Mouse (Mus musculus): ENCODE results near the gene Mrpl52. TPM values are rescaled to one million over a fixed set of nuclear protein-coding genes. Genes with fewer than 3 reads are reported as not detected.

Mrpl52 gene
- total and polyA plus RNA-seq, 3 experiments, result 115 to 168 (median 129) TPM

- Histone ChIP-seq H3K4me1 (ENCODE audit: control insufficient read depth, insufficient read depth, low read length) (peaks cover 3% of the 10 kb centered on the region; the same call in 1 of the 2 replicates), H3K4me3 (no peak overlapping the region), H3K9ac (ENCODE audit: low read depth, low read length) (0 out of 2 replicates have a peak overlapping the region, but pooled peaks have one; percentile 32), H3K36me3 (ENCODE audit: control insufficient read depth, insufficient read depth, low read length) (no peaks in the 10 kb centered on the region), H3K27me3 (ENCODE audit: control insufficient read depth, insufficient read depth, low read length) (no peaks in the 10 kb centered on the region), H3K79me2 (replicated peaks; ENCODE audit: control insufficient read depth, insufficient read depth, low read length) (no peaks in the 10 kb centered on the region), H3K27ac (no peak overlapping the region; the same call in 1 of the 2 replicates)
- TF ChIP-seq EP300 (IDR thresholded peaks at IDR 0.05; ENCODE audit: insufficient read depth, low read depth, low read length) (no peak), CTCF (IDR thresholded peaks at IDR 0.05) (peak; percentile 31)
- intact Hi-C loops (cut with DNase I), result no loop called here
- WGBS, result 80% methylated on average over 25 of the region's 25 CpGs
- peak in 1 of 2 experiments; percentile 18 for DNase-seq
Measured at GRCm38 (mm10) chr14:54408336-54409056, 18.2 kb upstream of the Mrpl52 start.

DNA sequence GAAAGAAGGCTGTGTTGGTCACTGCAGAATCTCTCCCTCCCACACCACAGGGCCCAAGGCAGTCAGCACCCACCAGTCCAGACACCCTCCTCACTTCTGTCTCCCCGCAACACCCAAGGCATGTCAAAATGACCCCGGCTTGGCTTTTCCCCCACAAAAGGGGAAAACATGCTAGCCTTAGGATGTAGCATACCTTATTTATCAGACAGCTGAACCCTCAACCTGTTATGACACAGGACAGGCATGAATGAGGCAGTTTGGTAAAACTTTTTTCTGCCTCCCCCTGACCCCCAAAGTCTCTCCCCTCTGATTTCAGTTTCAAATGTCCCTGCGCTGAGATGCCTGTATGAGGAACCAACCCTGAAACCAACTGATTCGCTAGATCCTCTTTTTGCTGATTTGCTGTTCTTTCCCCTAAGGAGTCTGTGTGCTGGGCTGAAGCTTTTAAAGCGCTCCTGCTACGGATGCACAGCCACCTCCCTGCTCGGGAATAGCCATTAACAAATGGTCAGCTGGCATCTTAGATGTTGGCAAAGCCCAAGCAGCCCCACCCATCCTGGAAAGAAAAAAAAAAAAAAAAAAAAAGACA, 17.6 kb upstream of the Mrpl52 start:
- Histone ChIP-seq H3K4me1 (ENCODE audit: control insufficient read depth, insufficient read depth, low read length) (peaks cover 3% of the 10 kb centered on the region; the same call in 1 of the 2 replicates), H3K79me2 (replicated peaks; ENCODE audit: control insufficient read depth, insufficient read depth, low read length) (no peaks in the 10 kb centered on the region), H3K4me3 (no peak overlapping the region), H3K27ac (peak overlapping the region; percentile 82), H3K9ac (ENCODE audit: low read depth, low read length) (peak overlapping the region; percentile 35; the same call in 1 of the 2 replicates), H3K36me3 (ENCODE audit: control insufficient read depth, insufficient read depth, low read length) (no peaks in the 10 kb centered on the region), H3K27me3 (ENCODE audit: control insufficient read depth, insufficient read depth, low read length) (no peaks in the 10 kb centered on the region)
- 48% methylated on average over 7 of the region's 7 CpGs for WGBS
- DNase-seq, result peak in 1 of 2 experiments; percentile 18
- TF ChIP-seq CTCF (IDR thresholded peaks at IDR 0.05) (no peak), POLR2A (IDR thresholded peaks at IDR 0.05; ENCODE audit: insufficient read depth, low read depth, low read length) (peak; percentile 30; the same call in 1 of the 2 replicates)
- intact Hi-C loops (cut with DNase I), result no loop called here

DNA sequence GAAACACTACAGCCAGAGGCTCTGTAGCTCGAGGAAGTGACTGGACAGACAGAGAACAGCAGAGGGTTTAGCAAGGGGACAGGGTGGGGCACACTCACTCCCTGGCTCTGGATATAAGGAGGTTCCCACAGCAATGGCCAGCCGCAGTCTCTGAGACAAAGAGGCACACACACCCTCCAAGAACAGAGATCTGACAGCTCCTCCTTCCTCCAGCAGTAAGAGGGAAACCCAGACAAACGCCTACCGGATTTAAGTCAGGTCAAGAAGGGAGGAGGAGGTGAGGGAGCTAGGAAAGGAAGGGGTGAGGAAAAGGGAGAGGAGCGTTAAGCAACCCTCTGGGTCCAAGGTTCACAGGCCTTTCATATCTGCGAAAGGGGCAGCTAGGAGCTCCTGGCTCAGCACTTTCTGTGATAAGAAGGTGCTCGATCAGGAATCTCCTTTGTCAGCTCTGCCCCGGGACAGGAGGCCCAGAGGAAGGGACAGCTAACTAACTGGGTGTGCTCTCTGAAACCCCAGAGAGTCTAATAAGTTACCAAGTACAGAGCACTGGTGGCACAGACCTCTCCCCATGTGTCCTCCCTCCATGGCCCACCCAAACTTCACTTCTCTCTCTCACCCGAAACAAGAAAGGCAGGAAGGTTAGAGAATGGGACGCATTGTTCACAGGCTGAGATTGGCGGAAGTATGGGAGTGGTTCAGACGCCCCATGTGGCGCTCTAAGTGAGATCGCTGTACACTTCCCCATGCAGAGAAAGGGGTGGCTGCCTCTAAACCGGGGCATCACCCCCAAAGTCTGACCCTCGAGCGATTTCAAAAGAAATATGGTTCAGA, 16.5 kb upstream of the Mrpl52 start:
- Histone ChIP-seq H3K27me3 (ENCODE audit: control insufficient read depth, insufficient read depth, low read length) (no peaks in the 10 kb centered on the region), H3K4me1 (ENCODE audit: control insufficient read depth, insufficient read depth, low read length) (peaks cover 3% of the 10 kb centered on the region; the same call in 1 of the 2 replicates), H3K36me3 (ENCODE audit: control insufficient read depth, insufficient read depth, low read length) (no peaks in the 10 kb centered on the region), H3K27ac (peak overlapping the region; percentile 82), H3K79me2 (replicated peaks; ENCODE audit: control insufficient read depth, insufficient read depth, low read length) (no peaks in the 10 kb centered on the region), H3K4me3 (peak overlapping the region; percentile 15; the same call in 1 of the 2 replicates), H3K9ac (ENCODE audit: low read depth, low read length) (peak overlapping the region; percentile 33)
- DNase-seq, result peak; percentile 52 to 65
- peak; percentile 43 for TF ChIP-seq POLR2A (IDR thresholded peaks at IDR 0.05; ENCODE audit: insufficient read depth, low read depth, low read length)
- TF ChIP-seq EP300 (IDR thresholded peaks at IDR 0.05; ENCODE audit: insufficient read depth, low read depth, low read length), result no peak
- intact Hi-C loops (cut with DNase I), result loop anchor here (5.0 kb wide), 1 partner anchor 48 kb away; the partner anchor contains the start of gene Oxa1l
- WGBS, result 32% methylated on average over 17 of the region's 17 CpGs

- Histone ChIP-seq H3K36me3 (ENCODE audit: control insufficient read depth, insufficient read depth, low read length) (no peaks in the 10 kb centered on the region), H3K79me2 (replicated peaks; ENCODE audit: control insufficient read depth, insufficient read depth, low read length) (no peaks in the 10 kb centered on the region), H3K27me3 (ENCODE audit: control insufficient read depth, insufficient read depth, low read length) (no peaks in the 10 kb centered on the region), H3K27ac (no peak overlapping the region), H3K4me3 (no peak overlapping the region), H3K9ac (ENCODE audit: low read depth, low read length) (no peak overlapping the region), H3K4me1 (ENCODE audit: control insufficient read depth, insufficient read depth, low read length) (peaks cover 3% of the 10 kb centered on the region; the same call in 1 of the 2 replicates)
- no peak for TF ChIP-seq CTCF (IDR thresholded peaks at IDR 0.05)
- no peak for TF ChIP-seq POLR2A (IDR thresholded peaks at IDR 0.05; ENCODE audit: insufficient read depth, low read depth, low read length)
- no peak for TF ChIP-seq EP300 (IDR thresholded peaks at IDR 0.05; ENCODE audit: insufficient read depth, low read depth, low read length)
- intact Hi-C loops (cut with DNase I), result loop anchor here (1.0 to 5.0 kb wide), 4 partner anchors 36 to 183 kb away; partner anchors contain the start of gene Oxa1l
- DNase-seq, result no peak
- WGBS, result 63% methylated on average over 9 of the region's 9 CpGs
Measured at GRCm38 (mm10) chr14:54412000-54412576, 14.6 kb upstream of the Mrpl52 start.

- intact Hi-C loops (cut with DNase I), result loop anchor here (1.0 to 5.0 kb wide), 4 partner anchors 36 to 184 kb away; partner anchors contain the start of gene Oxa1l
- Histone ChIP-seq H3K79me2 (replicated peaks; ENCODE audit: control insufficient read depth, insufficient read depth, low read length) (no peaks in the 10 kb centered on the region), H3K9ac (ENCODE audit: low read depth, low read length) (peak overlapping the region; percentile 58), H3K4me1 (ENCODE audit: control insufficient read depth, insufficient read depth, low read length) (peaks cover 3% of the 10 kb centered on the region; the same call in 1 of the 2 replicates), H3K27ac (peak overlapping the region; percentile 39), H3K27me3 (ENCODE audit: control insufficient read depth, insufficient read depth, low read length) (no peaks in the 10 kb centered on the region), H3K4me3 (no peak overlapping the region), H3K36me3 (ENCODE audit: control insufficient read depth, insufficient read depth, low read length) (no peaks in the 10 kb centered on the region)
- WGBS, result 41% methylated on average over 2 of the region's 2 CpGs
- TF ChIP-seq EP300 (IDR thresholded peaks at IDR 0.05; ENCODE audit: insufficient read depth, low read depth, low read length) (0 out of 2 replicates have a peak, but pooled peaks have one; percentile 35), POLR2A (IDR thresholded peaks at IDR 0.05; ENCODE audit: insufficient read depth, low read depth, low read length) (no peak), CTCF (IDR thresholded peaks at IDR 0.05) (peak; percentile 96)
- DNase-seq, result peak; percentile 54 to 60
Measured at GRCm38 (mm10) chr14:54412629-54413170, 14.0 kb upstream of the Mrpl52 start.

Data from heart, adult 2 months (tissue).